Mouse (Mus musculus) layer of hippocampus, adult 2 months (tissue): ENCODE data around the gene Hmgb1. TPM values are rescaled to one million over a fixed set of nuclear protein-coding genes. Genes with fewer than 3 reads are reported as not detected.

Experiments used
- DNase-seq, 2 experiments: peaks; one replicate each; pipeline ENCODE4 v3.0.0; 2022; ENCODE audit warnings: low spot score in 2 of 2
- H3K27ac ChIP-seq: fragments of 200-600 bp; 2 replicates; pipeline ENCODE4 v1.8.1; 2022
- H3K4me3 ChIP-seq: fragments of 200-600 bp; 2 replicates; pipeline ENCODE4 v1.8.1; 2022; ENCODE audit warnings: mild to moderate bottlenecking
- CTCF ChIP-seq: fragments of 200-600 bp; conservative IDR thresholded peaks from 2 replicates; pipeline ENCODE4 v1.8.1; 2022; ENCODE audit warnings: antibody characterized with exemption, mild to moderate bottlenecking, moderate library complexity
- total RNA-seq, 2 experiments: library from RNA; stranded (reverse); gene quantifications; 2 replicates each; pipeline ENCODE4 v1.2.3; 2021

Hmgb1 gene
- total RNA-seq, 2 experiments from 2014 or later, result 143 to 147 TPM

- no peak for TF ChIP-seq CTCF
- no peak overlapping the region for H3K27ac ChIP-seq
- DNase-seq, result no peak
Measured at GRCm38 (mm10) chr5:149080466-149080865, 103.8 kb downstream of the Hmgb1 start.

GRCm38 (mm10) chr5:149079758-149080150 lies 104.5 kb downstream of the Hmgb1 start:
- no peak for DNase-seq
- TF ChIP-seq CTCF, result no peak
- Histone ChIP-seq H3K27ac (no peak overlapping the region), H3K4me3 (no peak overlapping the region)

More at GRCm38 (mm10) chr5:149080466-149080865, 103.8 kb downstream of the Hmgb1 start:
- no peak overlapping the region for H3K4me3 ChIP-seq

- TF ChIP-seq CTCF, result no peak
- no peak for DNase-seq
- H3K27ac ChIP-seq, result no peak overlapping the region
- H3K4me3 ChIP-seq, result no peak overlapping the region
Measured at GRCm38 (mm10) chr5:149079018-149079757, 105.1 kb downstream of the Hmgb1 start.

- no peak for TF ChIP-seq CTCF
- no peak for DNase-seq
- no peak overlapping the region for H3K27ac ChIP-seq
- H3K4me3 ChIP-seq, result no peak overlapping the region
Measured at GRCm38 (mm10) chr5:149077136-149077535, 107.2 kb downstream of the Hmgb1 start.

GRCm38 (mm10) chr5:149071546-149071945 lies 112.7 kb downstream of the Hmgb1 start:
- H3K4me3 ChIP-seq, result no peak overlapping the region
- no peak overlapping the region for H3K27ac ChIP-seq
- DNase-seq, result no peak
- peak; percentile 48 for TF ChIP-seq CTCF

- no peak for TF ChIP-seq CTCF
- H3K27ac ChIP-seq, result no peak overlapping the region
- DNase-seq, result no peak
- H3K4me3 ChIP-seq, result no peak overlapping the region
Measured at GRCm38 (mm10) chr5:149068745-149069144, 115.5 kb downstream of the Hmgb1 start.

- Histone ChIP-seq H3K27ac (no peak overlapping the region), H3K4me3 (no peak overlapping the region)
- DNase-seq, result no peak
- no peak for TF ChIP-seq CTCF
Measured at GRCm38 (mm10) chr5:149068247-149068740, 116.0 kb downstream of the Hmgb1 start.

GRCm38 (mm10) chr5:149067501-149067961 lies 116.8 kb downstream of the Hmgb1 start:
- no peak for TF ChIP-seq CTCF
- H3K4me3 ChIP-seq, result no peak overlapping the region
- H3K27ac ChIP-seq, result no peak overlapping the region
- no peak for DNase-seq

GRCm38 (mm10) chr5:149062833-149063232 lies 121.5 kb downstream of the Hmgb1 start:
- DNase-seq, result no peak
- H3K4me3 ChIP-seq, result no peak overlapping the region
- peak; percentile 38 for TF ChIP-seq CTCF
- H3K27ac ChIP-seq, result no peak overlapping the region

- TF ChIP-seq CTCF, result no peak
- Histone ChIP-seq H3K27ac (no peak overlapping the region), H3K4me3 (peak overlapping the region; percentile 26)
- no peak for DNase-seq
Measured at GRCm38 (mm10) chr5:149053352-149054168, 130.7 kb downstream of the Hmgb1 start.

GRCm38 (mm10) chr5:149052421-149053338 lies 131.6 kb downstream of the Hmgb1 start:
- DNase-seq, result peak; percentile 97 to 99
- H3K4me3 ChIP-seq, result peak overlapping the region; percentile 61
- H3K27ac ChIP-seq, result peak overlapping the region; percentile 98
- TF ChIP-seq CTCF, result peak; percentile 59
